Mouse (Mus musculus): ENCODE measurements around the gene Cpox.

DNA sequence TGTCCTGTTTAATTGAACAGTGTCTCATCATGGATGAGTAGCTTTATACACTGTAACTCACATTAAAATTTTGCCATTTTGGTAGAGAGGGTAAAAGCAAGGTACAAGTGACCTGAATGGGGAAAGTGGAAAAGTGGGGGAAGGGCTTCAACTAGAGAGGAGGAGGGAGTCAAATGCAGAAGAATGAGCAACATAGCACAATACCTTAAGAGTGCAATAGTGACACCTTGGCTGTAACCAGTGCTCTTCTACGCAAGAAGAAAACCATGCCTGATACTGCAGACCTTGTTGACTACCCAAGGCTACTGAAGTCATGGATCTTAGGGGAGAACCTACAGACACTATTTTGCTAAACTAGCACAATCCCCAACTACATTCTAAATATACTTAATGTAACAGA is 27.2 kb downstream of the Cpox start:
- TF ChIP-seq CTCF (IDR thresholded peaks at IDR 0.05; ENCODE audit: borderline replicate concordance, insufficient read depth, low read length) (no peak), POLR2A (IDR thresholded peaks at IDR 0.05; ENCODE audit: low read depth, low read length) (no peak)
